Mouse (Mus musculus) midbrain, embryonic 13.5 days (tissue): ENCODE results near the gene Cops9. TPM values are rescaled to one million over a fixed set of nuclear protein-coding genes. Genes with fewer than 3 reads are reported as not detected.

Source experiments
- ATAC-seq: fragments of 200-750 bp; cut with Nextera tagmentation; 2 replicates; pipeline ENCODE4 v1.8.0; 2017; ENCODE audit warnings: mild to moderate bottlenecking, moderate TSS enrichment, moderate library complexity
- H3K27ac ChIP-seq: fragments of 300-500 bp; sonication (generic); 2 replicates; pipeline ENCODE4 v1.5.1; 2015; ENCODE audit warnings: inconsistent platforms, mild to moderate bottlenecking, moderate library complexity
- H3K27me3 ChIP-seq: fragments of 300-500 bp; sonication (generic); 2 replicates; pipeline ENCODE4 v1.6.1; 2015; ENCODE audit warnings: mild to moderate bottlenecking, inconsistent platforms
- H3K36me3 ChIP-seq: fragments of 300-500 bp; sonication (generic); 2 replicates; pipeline ENCODE4 v1.6.1; 2015; ENCODE audit warnings: mild to moderate bottlenecking, inconsistent platforms
- H3K4me1 ChIP-seq: fragments of 300-500 bp; sonication (generic); replicated peaks from 2 replicates; pipeline ENCODE4 v1.6.1; 2015; ENCODE audit warnings: inconsistent platforms
- H3K4me2 ChIP-seq: fragments of 300-500 bp; sonication (generic); replicated peaks from 2 replicates; pipeline ENCODE4 v1.6.1; 2015; ENCODE audit warnings: moderate library complexity, mild to moderate bottlenecking, inconsistent platforms
- H3K4me3 ChIP-seq: fragments of 300-500 bp; sonication (generic); replicated peaks from 2 replicates; pipeline ENCODE4 v1.5.1; 2015; ENCODE audit warnings: mild to moderate bottlenecking, inconsistent platforms
- H3K9ac ChIP-seq: fragments of 300-500 bp; sonication (generic); replicated peaks from 2 replicates; pipeline ENCODE4 v1.6.1; 2015; ENCODE audit warnings: mild to moderate bottlenecking, inconsistent platforms
- H3K9me3 ChIP-seq: fragments of 300-500 bp; sonication (generic); 2 replicates; pipeline ENCODE4 v1.6.1; 2016; ENCODE audit warnings: mild to moderate bottlenecking, inconsistent platforms
- WGBS: fragments of 180-500 bp; shearing (Covaris S2); methylation state at CpG from one replicate; pipeline ENCODE4 v1.1.7; 2015; 5-methylcytosine and 5-hydroxymethylcytosine counted together
- polyA plus RNA-seq: library from polyadenylated mRNA; unstranded; fragments of >200 nt; fragmentation: Nextera tagmentation; extraction: Ambion mirVana; gene quantifications from 2 replicates; pipeline ENCODE4 v1.2.1, GENCODE M21; 2015

The Cops9 gene
- 576 and 596 TPM in 2 replicates for polyA plus RNA-seq

DNA sequence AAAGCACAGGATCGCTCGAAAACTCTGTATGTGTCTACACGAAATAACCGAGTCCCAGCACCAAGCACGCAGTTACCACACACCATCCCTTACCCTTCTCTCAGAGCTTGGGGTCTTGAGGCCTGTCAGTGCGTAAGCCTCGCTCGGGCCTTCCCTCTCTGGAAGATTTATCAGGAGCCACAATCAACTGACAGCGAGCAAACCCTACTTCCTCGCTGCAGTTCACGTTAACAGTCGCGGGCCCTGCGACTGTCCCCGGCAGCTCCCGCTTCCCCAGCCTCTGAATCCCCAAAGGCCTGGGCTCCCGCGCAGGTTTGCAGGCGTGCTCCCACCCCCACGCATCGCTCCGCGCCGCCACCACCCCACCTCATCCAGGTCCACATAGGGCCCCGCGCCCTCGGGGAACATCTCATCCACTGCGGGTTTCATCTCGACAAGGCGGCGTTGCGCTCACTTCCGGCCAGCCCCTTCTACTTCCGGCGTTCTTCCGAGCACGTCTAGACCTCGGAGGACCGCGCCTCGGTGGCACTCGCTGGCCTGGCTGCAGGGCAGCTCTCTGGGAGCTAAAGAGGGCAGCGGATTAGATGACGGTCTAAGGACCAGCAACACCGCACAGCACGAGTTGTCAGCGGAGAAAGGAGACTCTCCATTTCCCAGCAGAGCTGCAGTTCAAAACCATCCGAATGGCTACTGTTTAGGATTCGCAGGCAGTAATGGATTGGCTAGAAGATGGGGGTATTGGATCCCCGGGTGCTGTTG, at the start of gene Cops9:
Gene Cops9, minus strand, starts transcription at position 472 of the 759 bp plus-strand sequence.
- H3K4me1 ChIP-seq: peaks cover 33% of the 10 kb centered on the region
- H3K27me3 ChIP-seq: peaks cover 6% of the 10 kb centered on the region; the same call in 1 of the 2 replicates
- 2% methylated on average over 50 of the region's 50 CpGs for WGBS
- H3K4me2 ChIP-seq: peak within 1 kb of the TSS; percentile 98
- no peaks in the 10 kb centered on the region for H3K9me3 ChIP-seq
- peak within 1 kb of the TSS; percentile 96 for H3K9ac ChIP-seq
- peaks cover 26% of the 10 kb centered on the region for H3K36me3 ChIP-seq
- H3K4me3 ChIP-seq: peak within 1 kb of the TSS; percentile 83
- peak within 1 kb of the TSS; percentile 73 for H3K27ac ChIP-seq
- ATAC-seq: peak; percentile 95

DNA sequence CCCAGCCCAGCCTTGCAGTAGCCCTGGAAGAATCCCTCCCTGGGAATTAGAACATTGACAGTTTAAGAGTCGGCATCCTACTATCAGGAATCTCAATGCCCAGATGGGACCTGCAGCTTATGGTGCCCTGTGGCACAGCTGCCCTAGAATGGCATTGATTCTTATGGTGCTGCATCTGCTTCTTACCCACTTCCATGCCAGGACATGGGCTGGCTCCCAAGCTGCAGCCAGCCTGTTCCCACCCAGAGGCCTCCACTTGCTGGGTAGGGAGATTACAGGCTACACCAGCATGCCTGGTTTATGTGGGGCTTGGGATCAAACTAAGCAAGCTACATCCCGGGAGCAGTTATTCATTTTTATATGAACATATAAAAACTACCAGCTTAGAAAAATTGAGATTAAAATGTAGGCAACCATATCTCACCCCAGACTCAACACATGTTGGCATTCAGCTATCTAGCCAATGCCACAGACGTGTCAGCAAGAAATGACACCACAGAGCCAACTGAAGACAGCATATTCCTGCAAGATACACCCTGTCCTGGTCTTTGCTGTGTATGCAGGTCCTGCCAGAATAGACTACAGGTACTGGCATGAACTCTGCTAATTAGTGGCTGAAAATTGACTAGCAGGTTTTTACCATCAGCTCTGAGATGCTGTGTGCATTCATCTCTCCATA, 49.5 kb upstream of the Cops9 start:
- H3K9me3 ChIP-seq: no peaks in the 10 kb centered on the region
- ATAC-seq: no peak
- H3K27me3 ChIP-seq: no peaks in the 10 kb centered on the region
- no peak overlapping the region for H3K27ac ChIP-seq
- 86% methylated on average over 3 of the region's 3 CpGs for WGBS
- no peak overlapping the region for H3K4me3 ChIP-seq
- H3K4me2 ChIP-seq: no peak overlapping the region
- H3K36me3 ChIP-seq: no peaks in the 10 kb centered on the region
- no peak overlapping the region for H3K9ac ChIP-seq
- no peaks in the 10 kb centered on the region for H3K4me1 ChIP-seq

DNA sequence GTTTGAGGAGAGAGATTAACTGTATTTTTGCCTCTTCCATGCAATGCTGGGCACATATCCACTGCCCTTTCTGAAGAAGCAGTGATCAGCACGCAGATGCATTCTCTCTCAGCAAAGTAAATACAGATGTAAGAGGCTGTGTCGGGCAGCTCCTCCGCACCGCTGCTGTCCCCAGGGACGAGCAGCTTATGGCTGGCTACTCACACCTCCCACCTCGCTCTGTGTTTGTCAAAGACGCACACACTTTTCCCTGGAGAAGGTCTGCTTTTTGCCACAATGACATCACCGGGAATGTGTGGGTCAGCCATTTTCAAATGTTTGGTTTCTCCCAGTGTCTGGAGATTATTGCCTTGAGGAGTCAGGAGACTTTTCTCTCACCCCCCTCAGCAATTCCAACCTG, 45.2 kb upstream of the Cops9 start:
- no peaks in the 10 kb centered on the region for H3K9me3 ChIP-seq
- ATAC-seq: no peak
- H3K4me1 ChIP-seq: no peaks in the 10 kb centered on the region
- 53% methylated on average over 8 of the region's 8 CpGs for WGBS
- no peaks in the 10 kb centered on the region for H3K36me3 ChIP-seq
- H3K4me3 ChIP-seq: no peak overlapping the region
- H3K4me2 ChIP-seq: no peak overlapping the region
- H3K9ac ChIP-seq: no peak overlapping the region
- no peaks in the 10 kb centered on the region for H3K27me3 ChIP-seq
- no peak overlapping the region for H3K27ac ChIP-seq

DNA sequence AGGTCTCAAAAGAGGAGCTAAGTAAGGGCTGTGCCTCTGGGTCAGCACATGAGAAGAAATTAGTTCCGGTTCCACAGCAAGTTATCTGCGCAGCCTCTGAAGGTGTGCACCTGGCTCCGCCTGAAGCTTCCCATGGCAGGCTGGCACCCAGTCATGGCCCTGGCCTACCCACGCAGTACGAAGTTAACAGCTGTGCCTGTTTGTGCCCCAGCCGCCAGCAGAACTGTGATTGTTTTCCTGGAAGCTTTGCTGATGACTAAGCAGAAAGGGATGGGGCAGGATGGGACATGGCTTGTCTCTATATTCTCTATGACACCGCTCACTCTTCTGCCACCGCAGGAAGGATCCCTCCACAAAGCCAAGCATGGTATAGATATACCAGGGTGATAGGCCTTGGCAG, 41.4 kb upstream of the Cops9 start:
- H3K4me1 ChIP-seq: peaks cover 14% of the 10 kb centered on the region
- H3K9ac ChIP-seq: no peak overlapping the region
- WGBS: 94% methylated on average over 8 of the region's 8 CpGs
- H3K9me3 ChIP-seq: no peaks in the 10 kb centered on the region
- no peak overlapping the region for H3K27ac ChIP-seq
- no peak for ATAC-seq
- H3K36me3 ChIP-seq: no peaks in the 10 kb centered on the region
- no peaks in the 10 kb centered on the region for H3K27me3 ChIP-seq
- H3K4me2 ChIP-seq: no peak overlapping the region
- H3K4me3 ChIP-seq: no peak overlapping the region

DNA sequence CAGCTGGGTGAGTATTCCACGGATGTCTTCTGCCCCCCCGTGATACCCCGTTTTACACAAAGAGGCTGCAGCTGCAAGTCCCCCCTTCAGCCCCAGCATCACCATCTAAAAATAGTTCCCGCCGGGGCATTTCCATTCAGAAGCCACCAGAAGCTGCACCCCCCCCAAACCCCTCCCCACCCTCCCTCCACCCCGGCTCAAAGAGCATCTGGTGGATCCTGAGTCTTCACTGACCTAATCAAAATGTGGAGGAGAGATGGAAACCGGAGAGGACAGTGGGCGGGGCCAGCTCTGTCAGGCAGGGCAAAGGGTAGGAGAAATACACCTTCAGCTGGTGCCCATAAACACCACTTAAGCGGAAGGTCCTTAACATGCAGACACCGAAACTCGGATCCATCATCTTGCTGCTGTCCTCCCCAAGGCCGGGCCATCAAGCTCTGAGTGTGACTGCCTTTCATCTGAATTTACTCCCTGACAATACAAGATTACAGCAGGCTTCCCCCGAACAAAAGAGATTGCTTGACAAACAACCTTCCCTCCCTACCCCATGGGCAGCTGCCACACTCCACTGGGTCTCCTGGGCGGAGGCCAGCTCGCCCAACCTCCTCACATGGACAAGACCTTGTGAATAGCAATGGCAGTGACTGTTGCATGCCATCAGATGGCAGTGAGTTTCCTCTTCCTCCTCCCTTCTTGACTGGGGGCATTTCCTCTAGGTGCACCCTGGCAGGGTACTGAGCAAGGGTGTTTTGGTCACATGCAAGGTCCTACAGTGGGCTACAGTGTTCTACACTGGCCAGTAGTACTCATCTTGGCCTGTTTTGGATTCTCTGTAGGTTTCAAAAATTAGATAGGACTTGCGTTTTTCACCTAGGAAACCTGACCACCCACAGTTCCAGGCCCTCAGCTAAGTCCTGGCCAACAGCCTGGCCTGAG, 39.2 kb upstream of the Cops9 start:
- H3K9ac ChIP-seq: no peak overlapping the region
- WGBS: 17% methylated on average over 16 of the region's 16 CpGs
- peak overlapping the region; percentile 17; the same call in 1 of the 2 replicates for H3K4me2 ChIP-seq
- H3K27ac ChIP-seq: peak overlapping the region; percentile 2; the same call in 1 of the 2 replicates
- H3K36me3 ChIP-seq: no peaks in the 10 kb centered on the region
- ATAC-seq: peak; percentile 76
- no peaks in the 10 kb centered on the region for H3K27me3 ChIP-seq
- no peaks in the 10 kb centered on the region for H3K9me3 ChIP-seq
- no peak overlapping the region for H3K4me3 ChIP-seq
- peaks cover 14% of the 10 kb centered on the region for H3K4me1 ChIP-seq

DNA sequence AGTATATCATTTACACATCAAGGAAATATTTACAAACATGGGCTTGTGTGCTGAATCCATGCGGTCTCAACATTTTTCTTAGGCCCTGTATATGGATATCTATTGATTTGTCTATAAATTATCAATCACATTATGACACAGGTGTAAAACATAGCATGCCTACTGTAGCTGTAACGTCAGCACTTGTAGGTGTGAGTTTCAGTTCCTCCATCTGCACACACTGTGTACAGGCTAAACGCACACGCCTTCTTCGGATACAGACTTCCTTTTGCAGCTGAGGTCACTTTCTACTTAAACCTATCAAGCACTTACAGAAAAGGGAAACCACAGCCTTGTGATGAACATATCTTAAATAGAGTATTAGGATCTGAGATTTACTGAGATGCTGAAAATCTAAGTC, 37.0 kb upstream of the Cops9 start:
- 96% methylated on average over 5 of the region's 5 CpGs for WGBS

DNA sequence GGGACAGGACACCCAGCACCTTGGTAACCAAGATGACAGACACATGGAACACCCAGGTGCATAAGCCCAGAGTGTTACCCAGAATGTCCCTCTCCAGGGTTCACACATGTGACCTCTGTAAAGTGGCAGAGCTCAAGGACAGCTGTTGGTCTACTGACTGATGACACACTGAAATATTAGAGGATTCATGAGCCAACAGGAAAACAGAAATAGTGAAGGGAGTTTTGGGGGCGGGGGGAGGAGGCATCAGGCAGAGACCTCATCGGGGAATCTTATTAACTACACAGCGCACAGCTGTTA, 34.8 kb upstream of the Cops9 start:
- ATAC-seq: no peak
- Histone ChIP-seq H3K4me2 (no peak overlapping the region), H3K27me3 (no peaks in the 10 kb centered on the region; the same call in 1 of the 2 replicates), H3K4me1 (peaks cover 14% of the 10 kb centered on the region), H3K36me3 (no peaks in the 10 kb centered on the region), H3K4me3 (no peak overlapping the region), H3K9ac (no peak overlapping the region), H3K9me3 (no peaks in the 10 kb centered on the region), H3K27ac (no peak overlapping the region)
- 95% methylated on average over 3 of the region's 3 CpGs for WGBS

More for the DNA sequence above, 37.0 kb upstream of the Cops9 start:
- H3K9me3 ChIP-seq: no peaks in the 10 kb centered on the region
- H3K27me3 ChIP-seq: no peaks in the 10 kb centered on the region; the same call in 1 of the 2 replicates
- H3K4me1 ChIP-seq: peaks cover 14% of the 10 kb centered on the region
- H3K4me3 ChIP-seq: no peak overlapping the region
- no peak overlapping the region for H3K4me2 ChIP-seq
- no peak overlapping the region for H3K27ac ChIP-seq
- H3K36me3 ChIP-seq: no peaks in the 10 kb centered on the region
- no peak for ATAC-seq
- no peak overlapping the region for H3K9ac ChIP-seq

DNA sequence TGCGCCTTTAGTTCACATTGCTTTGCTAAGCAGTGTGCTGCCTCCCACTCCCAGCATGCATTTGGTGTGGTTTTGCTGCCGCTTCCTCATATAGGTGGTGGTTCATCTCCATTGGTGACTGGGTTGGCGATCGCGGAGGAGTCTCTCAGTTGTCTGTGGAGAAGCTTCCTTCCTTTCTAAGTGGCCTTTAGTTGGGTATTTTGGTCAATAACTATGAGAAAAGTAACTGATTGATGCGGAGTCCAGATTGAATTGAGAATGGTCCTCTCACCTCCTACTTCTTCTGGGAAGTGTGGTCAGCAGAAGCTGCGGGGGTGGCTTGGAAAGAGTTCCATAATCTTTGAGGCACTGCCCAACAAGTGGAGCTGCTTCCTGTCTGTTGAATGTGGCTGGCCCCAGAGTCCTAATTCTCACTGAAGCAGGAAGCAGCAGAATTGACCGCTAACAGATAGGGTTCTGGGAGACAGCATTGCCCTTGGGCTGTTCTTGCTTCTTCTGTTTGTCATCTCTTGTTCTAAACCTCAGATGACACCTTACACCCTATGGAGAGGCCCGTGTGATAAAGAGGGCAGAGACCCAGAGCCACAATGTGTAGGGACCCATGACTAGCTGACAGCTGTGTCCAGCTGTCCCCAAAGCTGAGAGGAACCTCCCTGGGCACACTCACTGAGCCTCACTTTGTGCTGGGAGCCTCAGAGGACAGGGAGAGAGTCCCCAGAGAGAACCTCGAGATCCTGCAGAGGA, 34.3 kb upstream of the Cops9 start:
- Histone ChIP-seq H3K27ac (no peak overlapping the region), H3K9ac (no peak overlapping the region), H3K9me3 (no peaks in the 10 kb centered on the region), H3K4me1 (peaks cover 12% of the 10 kb centered on the region), H3K27me3 (no peaks in the 10 kb centered on the region; the same call in 1 of the 2 replicates), H3K4me2 (no peak overlapping the region), H3K4me3 (no peak overlapping the region), H3K36me3 (no peaks in the 10 kb centered on the region)
- no peak for ATAC-seq
- WGBS: 86% methylated on average over 10 of the region's 10 CpGs

DNA sequence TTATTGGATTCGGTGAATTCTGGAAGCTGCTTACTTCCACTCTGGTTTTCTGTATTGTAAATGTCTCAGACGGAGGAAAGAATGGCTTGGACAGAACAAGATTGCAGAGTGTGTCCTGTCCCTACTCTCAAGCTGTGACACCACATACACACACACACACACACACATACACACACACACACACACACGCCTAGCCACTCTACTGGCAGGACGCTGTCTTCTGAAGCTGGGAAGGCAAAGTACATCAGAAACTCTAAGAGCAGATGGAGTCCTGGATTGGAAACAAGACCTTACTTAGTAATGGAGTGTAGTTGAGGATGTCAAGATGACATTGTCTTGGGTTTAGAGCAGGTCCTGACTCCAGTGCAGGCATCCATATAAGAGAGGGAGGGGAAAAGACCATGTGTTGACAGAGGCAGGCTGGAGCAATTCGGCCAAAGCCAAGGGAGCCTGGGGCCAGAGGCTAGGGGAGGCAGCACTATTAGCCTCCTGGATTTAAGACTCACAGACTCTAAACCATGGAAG, 31.5 kb upstream of the Cops9 start:
- Histone ChIP-seq H3K27ac (no peak overlapping the region), H3K9me3 (no peaks in the 10 kb centered on the region), H3K4me3 (no peak overlapping the region), H3K4me2 (no peak overlapping the region), H3K9ac (no peak overlapping the region), H3K36me3 (no peaks in the 10 kb centered on the region), H3K27me3 (no peaks in the 10 kb centered on the region; the same call in 1 of the 2 replicates), H3K4me1 (no peaks in the 10 kb centered on the region)
- WGBS: 90% methylated on average over 5 of the region's 5 CpGs
- no peak for ATAC-seq

DNA sequence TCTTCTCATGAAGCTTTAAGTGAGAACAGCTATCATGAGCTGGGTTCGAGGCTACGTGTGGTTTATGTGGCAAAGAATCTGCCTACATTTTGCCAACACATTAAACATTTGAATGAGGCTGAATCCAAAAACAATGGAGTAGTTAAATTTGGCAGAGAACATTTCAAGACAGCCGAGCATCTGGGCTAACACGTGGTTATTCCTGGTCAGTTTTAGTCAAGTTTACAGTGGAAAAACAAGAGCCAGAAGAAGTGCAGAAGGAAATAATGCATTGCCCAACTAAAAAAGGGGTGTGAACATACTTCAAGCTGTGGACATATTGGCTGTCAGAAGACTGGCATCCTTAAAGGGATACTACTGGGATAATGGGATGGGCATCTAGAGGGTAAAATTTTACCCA, 29.5 kb upstream of the Cops9 start:
- Histone ChIP-seq H3K4me1 (no peaks in the 10 kb centered on the region), H3K27ac (no peak overlapping the region), H3K36me3 (no peaks in the 10 kb centered on the region), H3K9ac (no peak overlapping the region), H3K9me3 (no peaks in the 10 kb centered on the region), H3K4me3 (no peak overlapping the region), H3K27me3 (no peaks in the 10 kb centered on the region; the same call in 1 of the 2 replicates), H3K4me2 (no peak overlapping the region)
- no peak for ATAC-seq
- WGBS: 90% methylated on average over 4 of the region's 4 CpGs

DNA sequence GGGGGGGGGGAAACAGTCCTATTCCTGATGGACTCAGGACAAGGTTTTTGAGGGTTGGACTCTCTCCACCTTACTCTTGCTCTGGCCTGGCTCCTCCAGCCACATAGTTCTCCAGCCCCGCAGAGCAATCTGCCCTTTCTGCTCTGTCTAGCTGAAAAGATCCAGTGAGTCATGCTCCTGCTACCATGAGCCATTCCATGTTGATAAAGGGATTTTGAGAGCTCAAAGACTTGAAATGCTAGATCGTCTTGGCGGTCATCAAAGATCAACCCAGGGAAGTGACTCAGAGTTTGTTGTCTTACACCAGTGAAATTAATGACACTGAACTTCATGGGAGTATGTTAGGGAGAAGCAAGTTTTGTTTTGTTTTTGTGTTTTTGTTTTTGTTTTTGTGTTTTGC, 27.6 kb upstream of the Cops9 start:
- no peaks in the 10 kb centered on the region; the same call in 1 of the 2 replicates for H3K27me3 ChIP-seq
- no peaks in the 10 kb centered on the region for H3K9me3 ChIP-seq
- H3K4me2 ChIP-seq: no peak overlapping the region
- no peak for ATAC-seq
- WGBS: 94% methylated on average over 3 of the region's 3 CpGs
- no peak overlapping the region for H3K9ac ChIP-seq
- no peak overlapping the region for H3K4me3 ChIP-seq
- no peaks in the 10 kb centered on the region for H3K4me1 ChIP-seq
- no peak overlapping the region for H3K27ac ChIP-seq
- H3K36me3 ChIP-seq: no peaks in the 10 kb centered on the region
